10 mouse cellular contexts compared by ENCODE assay signal in the genomic region with DNA sequence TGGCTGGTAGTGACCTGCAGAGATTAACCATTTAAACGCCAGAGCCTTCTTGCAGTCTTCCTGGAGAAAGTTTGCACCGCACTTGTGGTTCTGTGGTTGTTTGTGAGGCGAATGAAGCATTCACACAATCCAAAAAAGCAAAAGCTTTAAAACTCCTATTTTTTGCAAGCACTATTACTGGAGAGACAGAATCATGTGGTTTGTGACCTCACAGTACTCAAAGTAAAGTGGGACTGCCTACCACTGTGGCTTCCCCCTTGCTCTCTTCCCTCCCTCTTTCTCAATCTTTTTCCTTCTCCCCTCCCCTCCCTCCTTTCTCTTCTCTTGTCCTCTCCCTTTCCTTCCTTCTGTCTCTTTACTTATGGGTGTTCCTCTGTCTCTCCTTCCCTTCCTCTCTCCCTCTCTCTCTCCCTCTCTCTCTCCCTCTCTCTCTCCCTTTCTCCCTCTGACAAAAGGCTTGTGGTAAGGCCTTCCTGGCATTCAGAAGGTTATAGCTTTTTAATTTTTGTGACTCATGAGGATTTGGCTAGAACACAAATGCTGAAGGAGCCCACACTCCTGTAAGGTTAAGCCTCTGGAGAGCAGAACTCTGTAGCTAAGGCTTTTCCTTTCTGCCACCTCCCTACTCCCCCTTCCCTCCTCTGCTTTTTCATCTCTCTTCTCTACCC. TPM values are rescaled to one million over a fixed set of nuclear protein-coding genes. Genes with fewer than 3 reads are reported as not detected.
DNase-seq lines count a peak whose midpoint lies in the region; ATAC-seq and TF ChIP-seq lines count a peak whose summit lies in the region.
"Had no signal": no experiment of that assay in that cellular context is flagged by ENCODE, and none has a peak within 500 bp of the region (broad histone marks: within the 10 kb centered on the region; RNA-seq: fewer than 3 reads in every experiment).

A gene (minus strand): TSS at position 290 of the 668 bp plus-strand sequence.

- no peak for TF ChIP-seq CTCF in hindbrain, postnatal 0 days (IDR thresholded peaks at IDR 0.05; ENCODE audit: low read depth)

- H3K4me1 ChIP-seq in hindbrain, postnatal 0 days (ENCODE audit: insufficient read depth, low read length), result no peaks in the 10 kb centered on the region
- 0 out of 2 replicates have a peak, but pooled peaks cover 3% of the 10 kb centered on the region for H3K4me1 ChIP-seq in hindbrain, embryonic 14.5 days (replicated peaks; ENCODE audit: control insufficient read depth, insufficient read depth, low read length)
- peaks cover 5% of the 10 kb centered on the region; the same call in 1 of the 2 replicates for H3K4me1 ChIP-seq in liver, embryonic 12.5 days

- no peaks in the 10 kb centered on the region for H3K9me3 ChIP-seq in hindbrain, postnatal 0 days (ENCODE audit: low read length)
- no peaks in the 10 kb centered on the region for H3K9me3 ChIP-seq in hindbrain, embryonic 14.5 days (ENCODE audit: control insufficient read depth, low read length)
- H3K9me3 ChIP-seq in liver, embryonic 12.5 days (replicated peaks), result no peaks in the 10 kb centered on the region

- 0 out of 2 replicates have a peak within 1 kb of the TSS, but pooled peaks have one; percentile 23 for H3K4me2 ChIP-seq in hindbrain, postnatal 0 days (ENCODE audit: low read depth, low read length)
- H3K4me2 ChIP-seq in hindbrain, embryonic 14.5 days (replicated peaks), result no peak within 1 kb of the TSS
- H3K4me2 ChIP-seq in liver, embryonic 12.5 days, result peak within 1 kb of the TSS; percentile 0; the same call in 1 of the 2 replicates

- ATAC-seq in hindbrain, postnatal 0 days, result no peak
- ATAC-seq in hindbrain, embryonic 14.5 days (ENCODE audit: low FRiP score), result no peak
- ATAC-seq in liver, embryonic 12.5 days, result no peak

- no peaks in the 10 kb centered on the region for H3K27me3 ChIP-seq in hindbrain, postnatal 0 days (ENCODE audit: insufficient read depth, low read length)
- no peaks in the 10 kb centered on the region for H3K27me3 ChIP-seq in hindbrain, embryonic 14.5 days (ENCODE audit: control insufficient read depth, insufficient read depth, low read length)
- H3K27me3 ChIP-seq in liver, embryonic 12.5 days (replicated peaks), result no peaks in the 10 kb centered on the region

- H3K36me3 ChIP-seq in hindbrain, postnatal 0 days (ENCODE audit: insufficient read depth, low read length), result no peaks in the 10 kb centered on the region
- H3K36me3 ChIP-seq in hindbrain, embryonic 14.5 days (replicated peaks; ENCODE audit: control insufficient read depth, insufficient read depth), result no peaks in the 10 kb centered on the region
- no peaks in the 10 kb centered on the region for H3K36me3 ChIP-seq in liver, embryonic 12.5 days

- 45% methylated on average over 3 of the region's 3 CpGs for WGBS in hindbrain, postnatal 0 days
- WGBS in hindbrain, embryonic 14.5 days, result 40% methylated on average over 3 of the region's 3 CpGs
- WGBS in liver, embryonic 12.5 days (ENCODE audit: insufficient replicate concordance), result 28% methylated on average over 3 of the region's 3 CpGs

- H3K27ac ChIP-seq in hindbrain, postnatal 0 days, result no peak within 1 kb of the TSS
- H3K27ac ChIP-seq in hindbrain, embryonic 14.5 days, result no peak within 1 kb of the TSS
- no peak within 1 kb of the TSS for H3K27ac ChIP-seq in liver, embryonic 12.5 days

- DNase-seq in hindbrain, postnatal 0 days (ENCODE audit: low spot score), result no peak
- no peak for DNase-seq in hindbrain, embryonic 14.5 days (ENCODE audit: low spot score)
- DNase-seq in 3T3-L1 (ENCODE audit: low read depth, low spot score), result peak; percentile 79
- no peak for DNase-seq in adrenal gland, postnatal 25 days
- DNase-seq in ovary, postnatal 14 days (ENCODE audit: low spot score), result no peak
- no peak for DNase-seq in gastrocnemius, postnatal 25 days
- no peak for DNase-seq in gastrocnemius, postnatal 4 days (ENCODE audit: low spot score in 2 of 2)
- DNase-seq: heart, adult 18-20 months; right cerebral cortex, postnatal 4 days had no signal

- H3K9ac ChIP-seq in hindbrain, postnatal 0 days (replicated peaks; ENCODE audit: low read length), result no peak within 1 kb of the TSS
- H3K9ac ChIP-seq in hindbrain, embryonic 14.5 days, result no peak within 1 kb of the TSS
- no peak within 1 kb of the TSS for H3K9ac ChIP-seq in liver, embryonic 12.5 days

- H3K4me3 ChIP-seq in hindbrain, postnatal 0 days (ENCODE audit: low read length), result no peak within 1 kb of the TSS
- no peak within 1 kb of the TSS for H3K4me3 ChIP-seq in hindbrain, embryonic 14.5 days (replicated peaks; ENCODE audit: low read length)
- no peak within 1 kb of the TSS for H3K4me3 ChIP-seq in liver, embryonic 12.5 days

RNA-seq across cellular contexts. Expression of the gene that starts here (rescaled TPM):
- 1.5 and 2.8 TPM in 2 replicates for total RNA-seq in hindbrain, postnatal 0 days (2014; rRNA removed)
- 0.57 and 0.83 TPM in 2 replicates for polyA plus RNA-seq in hindbrain, postnatal 0 days (2015; fragmentation: Nextera tagmentation; extraction: Ambion mirVana)
- polyA plus RNA-seq in hindbrain, embryonic 14.5 days (2014; fragmentation: Nextera tagmentation; extraction: Ambion mirVana), result 0.52 and 0.53 TPM in 2 replicates
- 48.9 and 60.4 TPM in 2 replicates for total RNA-seq in adrenal gland, postnatal 25 days (2021)
- polyA plus RNA-seq in liver, embryonic 12.5 days (2016; fragmentation: Nextera tagmentation; extraction: Ambion mirVana), result 0.63 and 0.74 TPM in 2 replicates
- under 1 TPM; 0.28 to 0.38 TPM for total RNA-seq in gastrocnemius, postnatal 25 days (2021)
- total RNA-seq in gastrocnemius, postnatal 4 days (2021), result 1 to 10 TPM in 1 of 2 experiments, under 1 TPM in 1; 0.49 to 1.3 TPM

Comparison
In these comparisons a context has a peak if more than half of its experiments do, and no peak if none do; other contexts are left out.
1. RNA of the gene that starts here (total RNA-seq): 48.9 to 60.4 TPM in adrenal gland, postnatal 25 days; 1.5 to 2.8 TPM in hindbrain, postnatal 0 days, 0.49 to 1.3 TPM in gastrocnemius, postnatal 4 days and 0.28 to 0.38 TPM in gastrocnemius, postnatal 25 days; every median in the first group is over 10 times any median in the second.